Mouse (Mus musculus): ENCODE data around the gene Pard3.

The Pard3 gene

GRCm38 (mm10) chr8:127552161-127552595 is 488.5 kb downstream of the Pard3 start:
- DNase-seq (ENCODE audit: low spot score), result no peak

GRCm38 (mm10) chr8:127552836-127553235 is 489.1 kb downstream of the Pard3 start:
- DNase-seq (ENCODE audit: low spot score), result no peak

- DNase-seq (ENCODE audit: low spot score), result no peak
Observed at GRCm38 (mm10) chr8:127553582-127553981, 489.9 kb downstream of the Pard3 start.

GRCm38 (mm10) chr8:127555795-127556194 is 492.1 kb downstream of the Pard3 start:
- DNase-seq (ENCODE audit: low spot score), result no peak

- no peak for DNase-seq (ENCODE audit: low spot score)
Observed at GRCm38 (mm10) chr8:127556964-127557363, 493.3 kb downstream of the Pard3 start.

GRCm38 (mm10) chr8:127557566-127557965 is 493.9 kb downstream of the Pard3 start:
- DNase-seq (ENCODE audit: low spot score), result no peak

GRCm38 (mm10) chr8:127563634-127564033 is 499.9 kb downstream of the Pard3 start:
- no peak for DNase-seq (ENCODE audit: low spot score)

- no peak for DNase-seq (ENCODE audit: low spot score)
Observed at GRCm38 (mm10) chr8:127564426-127564825, 500.7 kb downstream of the Pard3 start.

- DNase-seq (ENCODE audit: low spot score), result no peak
Observed at GRCm38 (mm10) chr8:127569212-127569611, 505.5 kb downstream of the Pard3 start.

- DNase-seq (ENCODE audit: low spot score), result no peak
Observed at GRCm38 (mm10) chr8:127570527-127570926, 506.8 kb downstream of the Pard3 start.

GRCm38 (mm10) chr8:127572493-127572892 is 508.8 kb downstream of the Pard3 start:
- DNase-seq (ENCODE audit: low spot score), result no peak

- DNase-seq (ENCODE audit: low spot score), result no peak
Observed at GRCm38 (mm10) chr8:127576657-127577056, 513.0 kb downstream of the Pard3 start.

- DNase-seq (ENCODE audit: low spot score), result no peak
Observed at GRCm38 (mm10) chr8:127577656-127578055, 514.0 kb downstream of the Pard3 start.

- DNase-seq (ENCODE audit: low spot score), result no peak
Observed at GRCm38 (mm10) chr8:127579436-127579835, 515.7 kb downstream of the Pard3 start.

GRCm38 (mm10) chr8:127583429-127583828 is 519.7 kb downstream of the Pard3 start:
- no peak for DNase-seq (ENCODE audit: low spot score)

GRCm38 (mm10) chr8:127585618-127586017 is 521.9 kb downstream of the Pard3 start:
- DNase-seq (ENCODE audit: low spot score), result no peak

GRCm38 (mm10) chr8:127586681-127587080 is 523.0 kb downstream of the Pard3 start:
- DNase-seq (ENCODE audit: low spot score), result no peak

- no peak for DNase-seq (ENCODE audit: low spot score)
Observed at GRCm38 (mm10) chr8:127588313-127588712, 524.6 kb downstream of the Pard3 start.

GRCm38 (mm10) chr8:127589291-127589690 is 525.6 kb downstream of the Pard3 start:
- DNase-seq (ENCODE audit: low spot score), result no peak

GRCm38 (mm10) chr8:127590674-127591186 is 527.0 kb downstream of the Pard3 start:
- DNase-seq (ENCODE audit: low spot score), result no peak

GRCm38 (mm10) chr8:127592648-127593574 is 529.2 kb downstream of the Pard3 start:
- no peak for DNase-seq (ENCODE audit: low spot score)

- no peak for DNase-seq (ENCODE audit: low spot score)
Observed at GRCm38 (mm10) chr8:127600641-127601040, 536.9 kb downstream of the Pard3 start.

GRCm38 (mm10) chr8:127603062-127603461 is 539.4 kb downstream of the Pard3 start:
- no peak for DNase-seq (ENCODE audit: low spot score)

Data from left cerebral cortex, adult 11 months (tissue).